Mouse (Mus musculus) heart, adult 2 months (tissue): Measurements from ENCODE around the gene Lpin1. TPM values are rescaled to one million over a fixed set of nuclear protein-coding genes. Genes with fewer than 3 reads are reported as not detected.

Experiments used
- DNase-seq, 2 experiments: peaks; one replicate each; pipeline ENCODE4 v3.0.0; 2021
- H3K27ac ChIP-seq: fragments of 200-600 bp; 2 replicates; pipeline ENCODE4 v1.8.1; 2022
- H3K27me3 ChIP-seq: fragments of 200-500 bp; 2 replicates; pipeline ENCODE4 v1.6.1; 2012; ENCODE audit warnings: mild to moderate bottlenecking, low read length, inconsistent platforms, mixed read lengths; ENCODE audit not compliant: control insufficient read depth, insufficient read depth
- H3K36me3 ChIP-seq: fragments of 200-500 bp; 2 replicates; pipeline ENCODE4 v1.6.1; 2012; ENCODE audit warnings: low read length, inconsistent platforms; ENCODE audit not compliant: control insufficient read depth, insufficient read depth
- H3K4me1 ChIP-seq: fragments of 200-500 bp; 2 replicates; pipeline ENCODE4 v1.6.1; 2011; ENCODE audit warnings: low read length; ENCODE audit not compliant: control insufficient read depth, insufficient read depth
- H3K4me3 ChIP-seq: fragments of 200-600 bp; 2 replicates; pipeline ENCODE4 v1.8.1; 2022
- H3K79me2 ChIP-seq: fragments of 200-500 bp; replicated peaks from 2 replicates; pipeline ENCODE4 v1.6.1; 2012; ENCODE audit warnings: mild to moderate bottlenecking, inconsistent platforms, low read length, moderate library complexity, mixed read lengths; ENCODE audit not compliant: control insufficient read depth, insufficient read depth
- H3K9ac ChIP-seq: fragments of 200-500 bp; 2 replicates; pipeline ENCODE4 v1.6.1; 2012; ENCODE audit warnings: low read depth, mild to moderate bottlenecking, control low read depth, inconsistent platforms, low read length, mixed read lengths
- CTCF ChIP-seq: fragments of 200-600 bp; IDR thresholded peaks from 2 replicates; pipeline ENCODE4 v1.8.1; 2022; ENCODE audit warnings: antibody characterized with exemption, mild to moderate bottlenecking, moderate library complexity
- EP300 ChIP-seq: fragments of 200-500 bp; IDR thresholded peaks from 2 replicates; pipeline ENCODE4 v1.6.1; 2011; ENCODE audit warnings: low read depth, low read length, control low read depth; ENCODE audit not compliant: insufficient read depth
- POLR2A ChIP-seq: fragments of 200-500 bp; IDR thresholded peaks from 2 replicates; pipeline ENCODE4 v1.6.1; 2011; ENCODE audit warnings: mild to moderate bottlenecking, low read depth, low read length, control low read depth; ENCODE audit not compliant: insufficient read depth
- WGBS: fragments of 180-500 bp; shearing (Covaris S2); methylation state at CpG from one replicate; pipeline ENCODE4 v1.1.7; 2018; 5-methylcytosine and 5-hydroxymethylcytosine counted together
- intact Hi-C: fragments of 180-260 bp; cut with DNase I; formaldehyde crosslinking; loops from one replicate; pipeline ENCODE4 v1.15.1; 2025
- polyA plus RNA-seq: library from polyadenylated mRNA; depleted of rRNA; stranded (reverse); fragments of >200 nt; gene quantifications from 2 replicates; pipeline ENCODE4 v1.2.3, GENCODE M21; 2012
- total RNA-seq, 2 experiments: library from RNA; stranded (reverse); gene quantifications; 2 replicates each; pipeline ENCODE4 v1.2.3; 2021

The Lpin1 gene
- total and polyA plus RNA-seq, 3 experiments: 96.8 to 171 (median 160) TPM

GRCm38 (mm10) chr12:16539965-16540661 lies 70.7 kb downstream of the Lpin1 start:
- Histone ChIP-seq H3K79me2 (no peaks in the 10 kb centered on the region), H3K9ac (no peak overlapping the region), H3K27me3 (no peaks in the 10 kb centered on the region), H3K27ac (no peak overlapping the region), H3K4me1 (no peaks in the 10 kb centered on the region), H3K36me3 (no peaks in the 10 kb centered on the region), H3K4me3 (no peak overlapping the region)
- TF ChIP-seq EP300: no peak
- 72% methylated on average over 5 of the region's 5 CpGs for WGBS
- DNase-seq: no peak
- intact Hi-C loops: no loop called here

GRCm38 (mm10) chr12:16533331-16533828 lies 77.4 kb downstream of the Lpin1 start:
- no peak overlapping the region for H3K9ac ChIP-seq
- H3K27me3 ChIP-seq: no peaks in the 10 kb centered on the region
- intact Hi-C loops: loop anchor here (1.0 to 2.0 kb wide), 3 partner anchors 719 to 998 kb away; no protein-coding TSS in a partner anchor
- TF ChIP-seq EP300 (0 out of 2 replicates have a peak, but pooled peaks have one; percentile 32), CTCF (peak; percentile 88), POLR2A (no peak)
- H3K79me2 ChIP-seq: no peaks in the 10 kb centered on the region
- peak overlapping the region; percentile 49 for H3K27ac ChIP-seq
- no peaks in the 10 kb centered on the region for H3K36me3 ChIP-seq
- H3K4me1 ChIP-seq: peaks cover 3% of the 10 kb centered on the region
- WGBS: 19% methylated on average over 4 of the region's 4 CpGs
- no peak overlapping the region for H3K4me3 ChIP-seq
- peak; percentile 83 to 84 for DNase-seq

GRCm38 (mm10) chr12:16532860-16533230 lies 77.9 kb downstream of the Lpin1 start:
- Histone ChIP-seq H3K36me3 (no peaks in the 10 kb centered on the region), H3K27me3 (no peaks in the 10 kb centered on the region), H3K79me2 (no peaks in the 10 kb centered on the region), H3K4me3 (no peak overlapping the region), H3K27ac (peak overlapping the region; percentile 49), H3K9ac (no peak overlapping the region), H3K4me1 (peaks cover 3% of the 10 kb centered on the region)
- DNase-seq: no peak
- no peak for TF ChIP-seq EP300
- WGBS: 11% methylated on average over 7 of the region's 7 CpGs
- intact Hi-C loops: loop anchor here (1.0 to 2.0 kb wide), 3 partner anchors 718 to 998 kb away; no protein-coding TSS in a partner anchor

GRCm38 (mm10) chr12:16531956-16532859 lies 78.6 kb downstream of the Lpin1 start:
- no peak for TF ChIP-seq EP300
- TF ChIP-seq POLR2A: no peak
- TF ChIP-seq CTCF: no peak
- intact Hi-C loops: loop anchor here (2.0 kb wide), 2 partner anchors 717 to 925 kb away; no protein-coding TSS in a partner anchor
- H3K27ac ChIP-seq: peak overlapping the region; percentile 49
- peaks cover 3% of the 10 kb centered on the region for H3K4me1 ChIP-seq
- H3K9ac ChIP-seq: no peak overlapping the region; the same call in 1 of the 2 replicates
- no peaks in the 10 kb centered on the region for H3K27me3 ChIP-seq
- DNase-seq: peak; percentile 50 to 69
- H3K4me3 ChIP-seq: no peak overlapping the region
- 37% methylated on average over 15 of the region's 15 CpGs for WGBS
- H3K36me3 ChIP-seq: no peaks in the 10 kb centered on the region
- H3K79me2 ChIP-seq: no peaks in the 10 kb centered on the region

GRCm38 (mm10) chr12:16528650-16529049 lies 82.1 kb downstream of the Lpin1 start:
- Histone ChIP-seq H3K9ac (no peak overlapping the region), H3K4me1 (peaks cover 5% of the 10 kb centered on the region), H3K27ac (no peak overlapping the region), H3K4me3 (no peak overlapping the region), H3K27me3 (no peaks in the 10 kb centered on the region), H3K79me2 (no peaks in the 10 kb centered on the region), H3K36me3 (no peaks in the 10 kb centered on the region)
- DNase-seq: no peak
- intact Hi-C loops: no loop called here
- 96% methylated on average over 7 of the region's 7 CpGs for WGBS
- no peak for TF ChIP-seq CTCF
- no peak for TF ChIP-seq EP300
- TF ChIP-seq POLR2A: no peak

GRCm38 (mm10) chr12:16527941-16528340 lies 82.8 kb downstream of the Lpin1 start:
- no peak for TF ChIP-seq EP300
- TF ChIP-seq CTCF: no peak
- TF ChIP-seq POLR2A: no peak
- intact Hi-C loops: no loop called here
- Histone ChIP-seq H3K27ac (no peak overlapping the region), H3K9ac (no peak overlapping the region), H3K36me3 (no peaks in the 10 kb centered on the region), H3K27me3 (no peaks in the 10 kb centered on the region), H3K79me2 (no peaks in the 10 kb centered on the region), H3K4me3 (no peak overlapping the region), H3K4me1 (peaks cover 5% of the 10 kb centered on the region)
- no peak for DNase-seq
- 92% methylated on average over 3 of the region's 3 CpGs for WGBS
